Mouse (Mus musculus): ENCODE data around the gene Pyroxd2. TPM values are rescaled to one million over a fixed set of nuclear protein-coding genes. Genes with fewer than 3 reads are reported as not detected.
"Not testable (repeated sequence)": the region's sequence is repeated elsewhere in the genome, so short reads cannot be mapped to it uniquely, and the experiment has no call there.

Pyroxd2 gene
- polyA plus RNA-seq, 1 experiment from 2014 or later: 0.46 TPM

DNA sequence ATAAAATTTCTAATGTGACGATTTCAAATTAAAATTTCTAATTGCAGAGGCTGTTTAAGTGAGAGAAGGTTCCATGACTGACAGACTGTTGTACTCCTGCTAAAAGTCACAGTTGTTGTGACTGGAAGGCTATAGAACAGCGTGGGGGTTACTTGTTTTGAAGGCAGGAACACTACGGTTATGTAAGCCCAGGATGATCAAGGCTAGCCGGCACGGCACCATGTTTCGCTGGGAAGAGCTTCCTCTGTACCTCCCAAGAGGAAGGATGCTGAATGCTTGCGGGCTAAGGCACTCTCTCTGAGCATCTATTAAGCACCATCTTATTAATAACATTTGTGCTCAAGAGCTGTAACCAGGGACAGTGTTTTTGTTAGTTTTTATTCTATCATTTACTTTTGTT lies 36.1 kb downstream of the Pyroxd2 start:
- Histone ChIP-seq H3K27ac (replicated peaks) (no peak overlapping the region), H3K9me3 (replicated peaks) (no peaks in the 10 kb centered on the region), H3K36me3 (no peaks in the 10 kb centered on the region), H3K4me1 (peaks cover 8% of the 10 kb centered on the region), H3K27me3 (ENCODE audit: low read depth, poor library complexity, severe bottlenecking) (peaks cover 3% of the 10 kb centered on the region; the same call in 1 of the 2 replicates), H3K4me3 (no peak overlapping the region)
- 88% methylated on average over 7 of the region's 7 CpGs for WGBS
- DNase-seq (ENCODE audit: low spot score): no peak

DNA sequence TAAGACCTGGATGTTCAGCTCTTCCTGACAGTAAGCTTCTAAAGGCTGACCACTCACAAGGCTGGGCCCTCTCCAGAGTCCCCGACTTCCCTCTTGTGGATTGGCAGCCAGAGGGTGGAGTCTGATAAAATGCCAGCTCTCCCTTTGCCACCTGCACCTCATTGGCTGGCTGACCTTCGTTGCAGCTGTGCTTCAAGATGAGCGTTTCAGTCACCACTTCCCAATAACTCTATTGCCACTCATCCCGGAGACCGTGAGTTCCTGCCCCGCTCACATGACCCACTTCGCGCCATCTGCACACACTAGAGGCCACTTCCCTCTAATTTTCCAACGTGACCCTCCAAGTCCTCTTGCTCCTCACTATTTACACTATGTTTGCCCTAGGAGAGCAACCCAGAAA lies 38.8 kb downstream of the Pyroxd2 start:
- Histone ChIP-seq H3K36me3 (no peaks in the 10 kb centered on the region), H3K4me3 (no peak overlapping the region), H3K4me1 (no peaks in the 10 kb centered on the region), H3K27me3 (ENCODE audit: low read depth, poor library complexity, severe bottlenecking) (no peaks in the 10 kb centered on the region), H3K9me3 (replicated peaks) (no peaks in the 10 kb centered on the region), H3K27ac (replicated peaks) (no peak overlapping the region)
- no peak for DNase-seq (ENCODE audit: low spot score)
- WGBS: 88% methylated on average over 9 of the region's 9 CpGs

DNA sequence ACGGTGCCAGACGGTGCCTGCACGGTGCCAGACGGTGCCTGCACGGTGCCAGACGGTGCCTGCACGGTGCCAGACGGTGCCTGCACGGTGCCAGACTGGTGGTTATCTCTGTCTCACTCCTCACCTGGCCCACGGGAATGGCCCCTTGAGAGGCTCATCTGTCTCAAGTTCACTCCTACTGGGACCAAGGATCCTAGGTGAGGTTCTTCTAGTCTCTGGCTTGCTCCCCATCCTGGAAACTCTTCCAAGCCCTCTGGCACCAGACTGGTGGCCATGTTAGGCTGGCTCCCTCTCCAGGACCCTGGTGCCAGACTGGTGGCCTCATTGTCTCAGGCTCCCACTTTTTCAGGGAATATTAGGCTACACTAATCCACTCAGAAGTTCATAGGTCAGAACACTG lies 53.1 kb downstream of the Pyroxd2 start:
- no peak overlapping the region for H3K27ac ChIP-seq (replicated peaks)
- no peaks in the 10 kb centered on the region for H3K36me3 ChIP-seq
- 96% methylated on average over 10 of the region's 10 CpGs for WGBS
- H3K4me1 ChIP-seq: peaks cover 27% of the 10 kb centered on the region
- no peaks in the 10 kb centered on the region for H3K9me3 ChIP-seq (replicated peaks)
- H3K4me3 ChIP-seq: no peak overlapping the region
- no peak for DNase-seq (ENCODE audit: low spot score)
- H3K27me3 ChIP-seq (ENCODE audit: low read depth, poor library complexity, severe bottlenecking): no peaks in the 10 kb centered on the region

DNA sequence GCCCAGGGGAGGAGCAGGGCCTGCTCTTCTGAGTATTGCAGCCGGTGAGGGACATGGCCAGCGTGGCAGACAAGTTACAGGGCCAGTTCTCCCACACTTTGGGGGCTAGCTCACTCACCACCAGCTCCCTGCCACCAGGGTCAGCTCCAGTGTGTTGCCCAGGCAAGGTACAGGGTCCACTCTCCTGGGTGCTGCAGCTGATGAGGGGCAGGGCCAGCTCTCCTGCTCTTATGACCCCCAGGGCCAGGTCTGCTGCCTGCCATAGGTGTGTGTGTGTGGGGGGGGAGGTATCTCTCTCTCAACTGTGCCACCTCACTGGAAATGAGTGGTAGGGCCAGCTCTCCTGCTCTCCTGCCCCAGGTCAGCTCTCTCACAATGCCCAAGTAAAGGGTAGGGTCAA lies 54.0 kb downstream of the Pyroxd2 start:
- H3K4me3 ChIP-seq: no peak overlapping the region
- no peak for DNase-seq (ENCODE audit: low spot score)
- WGBS: 71% methylated on average over 2 of the region's 2 CpGs
- no peaks in the 10 kb centered on the region for H3K27me3 ChIP-seq (ENCODE audit: low read depth, poor library complexity, severe bottlenecking)
- peaks cover 19% of the 10 kb centered on the region for H3K4me1 ChIP-seq
- H3K36me3 ChIP-seq: no peaks in the 10 kb centered on the region
- H3K27ac ChIP-seq (replicated peaks): peak overlapping the region; percentile 53
- H3K9me3 ChIP-seq (replicated peaks): no peaks in the 10 kb centered on the region

DNA sequence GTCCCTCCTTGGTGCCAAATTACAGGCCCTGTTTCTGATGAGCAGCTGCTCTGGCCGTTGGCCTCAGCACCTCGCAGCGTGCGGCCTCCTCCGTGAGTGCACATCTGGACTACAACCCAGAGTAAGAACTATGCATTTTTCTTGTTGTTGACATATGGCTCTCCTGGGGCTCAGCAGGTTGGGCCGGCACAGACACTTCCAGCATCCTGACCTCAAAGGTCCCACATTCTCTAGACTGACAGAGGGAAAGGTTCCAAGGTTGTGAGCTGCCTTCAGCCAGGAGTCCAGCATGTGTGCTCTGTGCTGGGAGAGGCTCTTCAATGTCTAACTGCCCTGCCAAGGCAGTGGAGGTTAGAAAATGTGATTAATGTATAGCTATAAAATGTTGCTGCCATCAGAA lies 55.2 kb downstream of the Pyroxd2 start:
- Histone ChIP-seq H3K9me3 (replicated peaks) (no peaks in the 10 kb centered on the region), H3K27ac (replicated peaks) (peak overlapping the region; percentile 35), H3K27me3 (ENCODE audit: low read depth, poor library complexity, severe bottlenecking) (no peaks in the 10 kb centered on the region), H3K4me3 (no peak overlapping the region), H3K36me3 (no peaks in the 10 kb centered on the region), H3K4me1 (peaks cover 19% of the 10 kb centered on the region)
- DNase-seq (ENCODE audit: low spot score): no peak
- WGBS: 72% methylated on average over 6 of the region's 6 CpGs

DNA sequence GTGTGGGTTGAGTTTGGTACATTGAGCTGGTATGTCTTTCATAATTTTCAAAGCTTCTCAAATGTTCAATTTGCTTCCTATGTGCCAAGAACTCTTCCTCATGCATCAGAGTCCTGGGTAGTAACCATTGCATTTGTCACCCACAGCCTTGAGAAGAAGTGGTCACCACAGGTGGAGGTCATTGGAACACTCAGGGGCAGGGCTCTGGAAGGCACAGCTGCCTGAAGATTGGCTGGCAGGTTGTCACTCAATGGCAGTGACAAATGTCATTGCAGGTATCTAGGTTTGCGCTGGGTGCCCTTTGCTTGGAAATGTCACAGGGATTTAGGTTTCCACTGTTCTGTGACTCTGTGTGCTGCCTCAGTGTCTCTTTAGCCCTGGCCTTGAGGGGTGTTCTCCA lies 62.3 kb downstream of the Pyroxd2 start:
- Histone ChIP-seq H3K4me3 (no peak overlapping the region), H3K27ac (replicated peaks) (no peak overlapping the region), H3K4me1 (no peaks in the 10 kb centered on the region), H3K9me3 (replicated peaks) (no peaks in the 10 kb centered on the region), H3K27me3 (ENCODE audit: low read depth, poor library complexity, severe bottlenecking) (no peaks in the 10 kb centered on the region), H3K36me3 (no peaks in the 10 kb centered on the region)
- 92% methylated on average over 1 of the region's 1 CpGs for WGBS
- DNase-seq (ENCODE audit: low spot score): no peak

DNA sequence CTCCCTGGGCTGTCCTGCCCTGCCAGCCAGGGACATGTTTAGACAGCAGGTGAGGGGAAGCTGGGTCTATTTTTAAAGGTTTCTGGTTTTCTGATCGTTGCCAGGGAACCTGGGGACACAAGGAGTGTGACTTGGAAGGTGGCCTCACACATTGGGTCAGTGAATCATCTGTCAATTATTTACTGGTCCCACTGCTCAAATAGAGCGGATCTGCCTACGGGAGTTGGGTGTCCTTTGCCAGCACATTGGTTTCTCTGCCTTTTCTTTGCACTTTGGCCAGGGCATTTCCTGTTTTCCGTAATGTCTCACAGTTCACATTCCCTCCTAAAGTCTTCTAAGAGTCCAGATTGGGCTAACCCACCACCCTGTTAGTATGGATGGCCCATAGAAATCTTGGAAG lies 62.8 kb downstream of the Pyroxd2 start:
- DNase-seq (ENCODE audit: low spot score): no peak
- Histone ChIP-seq H3K4me3 (no peak overlapping the region), H3K27ac (replicated peaks) (no peak overlapping the region), H3K27me3 (ENCODE audit: low read depth, poor library complexity, severe bottlenecking) (no peaks in the 10 kb centered on the region), H3K9me3 (replicated peaks) (no peaks in the 10 kb centered on the region), H3K4me1 (no peaks in the 10 kb centered on the region), H3K36me3 (no peaks in the 10 kb centered on the region)
- 85% methylated on average over 4 of the region's 4 CpGs for WGBS

DNA sequence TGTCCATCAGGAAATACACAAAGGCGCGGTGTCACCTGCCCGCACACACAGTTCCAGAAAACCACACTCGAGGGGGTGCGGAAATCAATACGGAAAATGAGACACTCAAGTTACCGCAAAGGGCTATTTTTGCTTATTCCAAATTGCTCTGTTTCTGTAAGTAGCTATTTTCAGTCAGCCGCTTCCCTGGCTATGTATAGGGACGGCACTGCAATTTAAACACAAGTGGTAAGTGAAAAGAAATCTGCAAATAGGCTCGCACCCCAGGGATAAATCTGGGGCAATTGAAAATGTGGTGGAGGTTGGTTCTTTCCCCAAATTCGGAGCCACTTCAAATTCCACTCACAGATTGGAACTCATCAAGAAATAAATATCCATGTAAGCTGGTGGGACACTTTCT lies 63.3 kb downstream of the Pyroxd2 start:
- H3K4me3 ChIP-seq: no peak overlapping the region
- DNase-seq (ENCODE audit: low spot score): no peak
- no peak overlapping the region for H3K27ac ChIP-seq (replicated peaks)
- no peaks in the 10 kb centered on the region for H3K4me1 ChIP-seq
- H3K36me3 ChIP-seq: no peaks in the 10 kb centered on the region
- no peaks in the 10 kb centered on the region for H3K27me3 ChIP-seq (ENCODE audit: low read depth, poor library complexity, severe bottlenecking)
- WGBS: 91% methylated on average over 11 of the region's 11 CpGs
- no peaks in the 10 kb centered on the region for H3K9me3 ChIP-seq (replicated peaks)

DNA sequence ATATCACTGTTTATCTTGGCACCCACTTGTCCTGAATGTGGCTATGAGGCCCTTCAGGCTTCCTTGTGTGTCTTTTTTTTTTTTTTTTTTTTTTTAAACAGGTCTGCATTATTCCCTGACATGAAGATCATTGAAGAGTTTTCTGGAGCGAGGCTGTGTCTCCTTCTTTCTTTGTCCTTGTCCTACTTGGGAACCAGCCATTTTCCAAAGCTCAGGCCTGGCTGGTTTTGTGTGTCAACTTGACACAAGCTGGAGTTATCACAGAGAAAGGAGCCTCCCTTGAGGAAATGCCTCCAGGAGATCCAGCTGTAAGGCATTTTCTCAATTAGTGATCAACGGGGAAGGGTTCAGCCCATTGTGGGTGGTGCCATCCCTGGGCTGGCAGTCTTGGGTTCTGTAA lies 69.8 kb downstream of the Pyroxd2 start:
- DNase-seq (ENCODE audit: low spot score); H3K9me3 ChIP-seq (replicated peaks); H3K4me1 ChIP-seq; H3K4me3 ChIP-seq; H3K27ac ChIP-seq (replicated peaks); H3K36me3 ChIP-seq; H3K27me3 ChIP-seq (ENCODE audit: low read depth, poor library complexity, severe bottlenecking): not testable (repeated sequence)
- 64% methylated on average over 2 of the region's 2 CpGs for WGBS

DNA sequence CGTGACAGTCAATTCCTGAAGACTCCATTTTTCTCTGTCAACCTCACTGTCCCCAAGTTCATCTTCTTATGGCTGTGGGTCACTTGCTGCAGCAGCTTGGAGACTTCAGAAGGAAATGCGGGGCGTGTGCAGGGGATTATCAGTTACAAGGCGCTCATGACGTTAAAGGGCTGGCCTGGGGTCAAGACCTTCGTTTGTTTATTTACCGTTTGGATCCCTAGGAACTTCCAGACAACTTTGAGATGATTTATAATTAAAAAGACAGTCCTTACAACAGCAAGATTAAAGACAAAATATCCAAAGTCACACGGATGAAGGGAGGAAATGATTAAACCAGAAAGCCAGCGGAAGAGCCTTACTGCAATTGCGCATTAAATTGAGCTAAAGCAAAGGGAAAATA lies 74.4 kb downstream of the Pyroxd2 start:
- 68% methylated on average over 10 of the region's 10 CpGs for WGBS
- Histone ChIP-seq H3K4me3 (no peak overlapping the region), H3K27ac (replicated peaks) (no peak overlapping the region), H3K4me1 (peaks cover 24% of the 10 kb centered on the region), H3K36me3 (no peaks in the 10 kb centered on the region), H3K27me3 (ENCODE audit: low read depth, poor library complexity, severe bottlenecking) (peaks cover 31% of the 10 kb centered on the region), H3K9me3 (replicated peaks) (no peaks in the 10 kb centered on the region)
- no peak for DNase-seq (ENCODE audit: low spot score)

DNA sequence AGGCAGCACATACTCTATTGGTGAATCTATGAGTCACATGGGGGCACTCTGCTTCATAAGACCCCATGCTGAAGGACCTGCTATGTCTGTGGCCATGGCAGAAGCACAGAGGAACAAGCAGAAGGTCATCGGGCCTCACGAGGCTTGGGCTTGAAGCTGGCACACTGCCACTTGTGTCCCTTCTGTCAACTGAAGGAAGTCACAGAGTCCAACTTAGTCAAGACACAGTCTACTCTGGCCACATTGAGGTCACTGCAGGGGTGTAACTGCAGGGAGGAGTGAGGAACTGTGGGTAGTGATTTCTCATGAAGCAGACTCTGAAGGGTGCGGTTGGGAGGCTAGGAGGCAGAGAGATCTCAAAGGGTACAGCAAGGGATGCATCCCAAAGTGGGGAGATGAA lies 75.1 kb downstream of the Pyroxd2 start:
- DNase-seq (ENCODE audit: low spot score): no peak
- WGBS: 93% methylated on average over 3 of the region's 3 CpGs

DNA sequence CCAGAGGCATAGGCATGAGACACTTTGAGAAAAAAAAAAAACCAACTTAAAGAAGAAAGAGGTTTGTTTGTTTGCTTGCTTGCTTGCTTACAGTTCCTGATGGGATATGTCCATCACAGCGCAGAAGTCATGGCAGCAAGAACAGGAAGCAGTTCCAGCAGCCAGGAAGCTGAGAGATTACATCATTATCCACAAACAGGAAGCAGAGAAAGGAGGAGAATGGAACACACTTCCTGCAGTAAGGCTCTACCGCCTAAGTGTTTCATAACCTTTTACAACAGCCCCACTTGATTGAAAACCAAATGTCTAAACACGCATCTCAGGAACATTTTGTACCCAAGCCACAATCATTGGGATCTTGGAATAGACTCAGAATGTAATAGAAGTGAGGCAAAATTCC lies 75.6 kb downstream of the Pyroxd2 start:
- no peak for DNase-seq (ENCODE audit: low spot score)
- Histone ChIP-seq H3K9me3 (replicated peaks) (no peaks in the 10 kb centered on the region), H3K4me3 (no peak overlapping the region), H3K27ac (replicated peaks) (no peak overlapping the region), H3K27me3 (ENCODE audit: low read depth, poor library complexity, severe bottlenecking) (peaks cover 38% of the 10 kb centered on the region), H3K36me3 (no peaks in the 10 kb centered on the region), H3K4me1 (peaks cover 36% of the 10 kb centered on the region)
- WGBS: 93% methylated on average over 3 of the region's 3 CpGs

More for the DNA sequence above, 75.1 kb downstream of the Pyroxd2 start:
- Histone ChIP-seq H3K9me3 (replicated peaks) (no peaks in the 10 kb centered on the region), H3K27ac (replicated peaks) (no peak overlapping the region), H3K36me3 (no peaks in the 10 kb centered on the region), H3K4me1 (peaks cover 31% of the 10 kb centered on the region), H3K27me3 (ENCODE audit: low read depth, poor library complexity, severe bottlenecking) (peaks cover 33% of the 10 kb centered on the region), H3K4me3 (no peak overlapping the region)

Measured in midbrain, embryonic 10.5 days (tissue).